Mouse (Mus musculus): Measurements from ENCODE around the gene Syn2. TPM values are rescaled to one million over a fixed set of nuclear protein-coding genes. Genes with fewer than 3 reads are reported as not detected.

Syn2 gene
- polyA plus RNA-seq, 1 experiment from 2014 or later = 2.7 TPM

DNA sequence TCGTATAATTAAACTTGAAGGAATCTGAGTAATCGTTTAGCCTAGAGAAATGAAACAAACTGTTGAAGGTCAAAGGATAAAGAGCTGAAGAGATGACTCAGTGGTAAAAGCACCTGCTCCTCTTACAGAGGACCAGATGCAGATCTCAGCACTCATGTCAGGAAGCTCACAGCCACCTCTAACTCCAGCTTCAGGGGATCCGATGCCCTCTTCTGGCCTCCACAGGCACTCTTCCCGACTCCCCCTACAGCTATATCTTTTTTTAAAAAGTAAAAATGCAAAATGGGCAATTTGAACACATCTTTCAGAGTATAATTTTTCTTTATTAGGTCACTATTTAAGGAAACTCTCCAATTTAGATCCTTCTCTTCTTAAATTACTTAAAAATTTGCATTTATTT lies 6.7 kb downstream of the Syn2 start:
- Histone ChIP-seq H3K9me3 (ENCODE audit: control insufficient read depth, low read length) (no peaks in the 10 kb centered on the region), H3K4me3 (ENCODE audit: low read depth, low read length) (no peak overlapping the region), H3K27me3 (replicated peaks; ENCODE audit: control insufficient read depth, insufficient read depth, low read length) (peaks cover 17% of the 10 kb centered on the region), H3K36me3 (ENCODE audit: control insufficient read depth, insufficient read depth, low read length) (no peaks in the 10 kb centered on the region), H3K4me1 (replicated peaks; ENCODE audit: control insufficient read depth, insufficient read depth, low read length) (no peaks in the 10 kb centered on the region), H3K27ac (ENCODE audit: low read depth) (no peak overlapping the region), H3K4me2 (ENCODE audit: low read length) (no peak overlapping the region), H3K9ac (ENCODE audit: low read length) (no peak overlapping the region)
- ATAC-seq (replicated peaks; ENCODE audit: low FRiP score, low TSS enrichment, low read depth) (no peak), DNase-seq (ENCODE audit: low spot score) (no peak)
- 58% methylated on average over 4 of the region's 4 CpGs for WGBS

DNA sequence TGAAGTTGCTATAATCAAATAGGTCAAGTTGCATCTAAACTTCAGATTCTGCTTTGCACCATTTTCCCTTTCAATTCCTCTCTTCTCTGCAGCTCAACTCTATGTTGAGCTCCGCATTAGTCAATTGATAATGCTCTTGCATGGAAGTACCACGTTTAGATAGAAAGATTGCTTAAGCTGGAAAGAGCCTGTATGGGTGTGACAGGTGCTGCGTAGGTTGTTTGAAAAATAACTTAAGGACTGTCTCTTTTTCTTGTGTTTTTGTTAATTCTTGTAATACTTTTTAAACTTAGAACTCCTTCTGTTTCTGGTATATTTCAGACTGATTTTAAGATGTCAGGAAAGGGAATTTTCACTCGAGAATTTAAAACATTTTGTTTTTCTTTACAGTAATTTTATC lies 26.5 kb downstream of the Syn2 start:
- Histone ChIP-seq H3K27ac (ENCODE audit: low read depth) (no peak overlapping the region), H3K9ac (ENCODE audit: low read length) (no peak overlapping the region), H3K4me2 (ENCODE audit: low read length) (no peak overlapping the region), H3K4me3 (ENCODE audit: low read depth, low read length) (no peak overlapping the region), H3K27me3 (replicated peaks; ENCODE audit: control insufficient read depth, insufficient read depth, low read length) (no peaks in the 10 kb centered on the region), H3K9me3 (ENCODE audit: control insufficient read depth, low read length) (no peaks in the 10 kb centered on the region), H3K36me3 (ENCODE audit: control insufficient read depth, insufficient read depth, low read length) (no peaks in the 10 kb centered on the region), H3K4me1 (replicated peaks; ENCODE audit: control insufficient read depth, insufficient read depth, low read length) (no peaks in the 10 kb centered on the region)
- DNase-seq (ENCODE audit: low spot score) = no peak
- no peak for ATAC-seq (replicated peaks; ENCODE audit: low FRiP score, low TSS enrichment, low read depth)
- WGBS = 66% methylated on average over 4 of the region's 4 CpGs

DNA sequence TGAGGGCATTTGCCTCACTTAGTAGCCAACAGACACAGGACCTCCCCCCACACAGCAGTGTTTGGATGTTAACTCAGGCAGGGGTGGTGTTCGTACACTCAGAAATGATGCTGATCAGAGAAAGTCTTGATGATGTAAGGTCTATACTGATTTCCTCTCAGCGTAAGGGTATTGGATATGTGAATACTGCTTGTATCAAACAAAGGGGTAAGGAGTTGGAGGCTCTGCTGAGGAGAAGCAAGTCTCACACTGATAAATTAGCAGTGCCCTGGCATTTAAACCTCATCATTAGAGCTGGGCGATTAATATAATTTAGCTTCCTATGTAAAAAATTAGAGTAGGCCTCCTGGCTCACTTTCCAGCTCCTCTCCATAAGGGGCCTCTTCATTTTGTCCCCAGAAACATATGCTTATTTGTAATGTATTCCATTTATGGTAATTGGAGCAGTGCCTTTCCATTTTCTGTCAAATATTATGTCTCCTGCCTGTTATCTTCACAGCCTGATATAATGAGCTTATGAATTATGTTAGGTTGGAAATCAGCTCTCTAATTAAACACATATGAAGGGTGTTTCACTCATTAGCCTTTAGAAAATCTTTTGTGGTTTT lies 31.3 kb downstream of the Syn2 start:
- 82% methylated on average over 3 of the region's 3 CpGs for WGBS
- Histone ChIP-seq H3K9ac (ENCODE audit: low read length) (no peak overlapping the region), H3K9me3 (ENCODE audit: control insufficient read depth, low read length) (no peaks in the 10 kb centered on the region), H3K27ac (ENCODE audit: low read depth) (no peak overlapping the region), H3K27me3 (replicated peaks; ENCODE audit: control insufficient read depth, insufficient read depth, low read length) (no peaks in the 10 kb centered on the region), H3K4me1 (replicated peaks; ENCODE audit: control insufficient read depth, insufficient read depth, low read length) (no peaks in the 10 kb centered on the region), H3K36me3 (ENCODE audit: control insufficient read depth, insufficient read depth, low read length) (no peaks in the 10 kb centered on the region), H3K4me2 (ENCODE audit: low read length) (no peak overlapping the region), H3K4me3 (ENCODE audit: low read depth, low read length) (no peak overlapping the region)
- no peak for ATAC-seq (replicated peaks; ENCODE audit: low FRiP score, low TSS enrichment, low read depth)
- no peak for DNase-seq (ENCODE audit: low spot score)

DNA sequence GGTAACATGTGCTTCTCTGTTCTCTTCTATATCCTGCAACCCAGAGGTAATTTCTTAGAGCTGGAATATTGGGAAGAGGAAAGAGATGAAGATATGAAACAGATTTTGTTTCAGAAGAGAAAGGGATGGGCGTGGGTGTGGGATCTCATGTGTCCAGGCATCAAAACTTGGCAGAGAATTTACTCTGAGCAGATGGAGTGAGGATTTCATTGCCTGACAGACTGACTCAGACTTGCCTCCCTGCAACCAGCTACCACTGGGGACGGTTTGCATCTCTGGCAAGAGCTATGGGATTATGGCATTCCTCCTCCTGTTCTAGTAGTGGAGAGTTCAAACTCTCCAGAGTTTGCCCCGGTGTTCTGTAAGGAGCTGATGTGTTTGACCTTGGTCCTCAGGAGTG lies 34.2 kb downstream of the Syn2 start:
- Histone ChIP-seq H3K9ac (ENCODE audit: low read length) (no peak overlapping the region), H3K4me3 (ENCODE audit: low read depth, low read length) (no peak overlapping the region), H3K4me2 (ENCODE audit: low read length) (no peak overlapping the region), H3K36me3 (ENCODE audit: control insufficient read depth, insufficient read depth, low read length) (no peaks in the 10 kb centered on the region), H3K9me3 (ENCODE audit: control insufficient read depth, low read length) (no peaks in the 10 kb centered on the region), H3K4me1 (replicated peaks; ENCODE audit: control insufficient read depth, insufficient read depth, low read length) (no peaks in the 10 kb centered on the region), H3K27ac (ENCODE audit: low read depth) (no peak overlapping the region), H3K27me3 (replicated peaks; ENCODE audit: control insufficient read depth, insufficient read depth, low read length) (no peaks in the 10 kb centered on the region)
- 52% methylated on average over 3 of the region's 3 CpGs for WGBS
- DNase-seq (ENCODE audit: low spot score) (no peak), ATAC-seq (replicated peaks; ENCODE audit: low FRiP score, low TSS enrichment, low read depth) (no peak)

DNA sequence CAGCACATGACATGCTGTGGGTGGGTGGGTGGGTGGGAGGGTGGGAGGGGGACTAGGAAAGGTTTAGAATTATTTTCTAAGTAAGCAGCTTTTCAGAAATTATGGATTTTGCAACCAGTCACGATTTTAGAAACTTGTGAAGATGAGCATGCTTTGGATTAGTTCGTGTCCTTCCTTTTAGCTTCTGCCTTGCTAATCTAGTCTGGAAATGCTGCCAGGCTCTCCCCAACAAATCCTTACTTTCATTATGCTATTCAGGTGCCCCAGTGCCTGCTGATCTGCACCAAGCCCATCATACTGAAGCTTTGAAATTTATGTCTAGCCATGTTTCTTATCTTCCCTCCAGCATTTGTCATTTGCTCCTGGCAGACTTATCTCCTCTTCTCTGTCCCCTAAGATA lies 34.8 kb downstream of the Syn2 start:
- no peaks in the 10 kb centered on the region for H3K36me3 ChIP-seq (ENCODE audit: control insufficient read depth, insufficient read depth, low read length)
- H3K9me3 ChIP-seq (ENCODE audit: control insufficient read depth, low read length) = no peaks in the 10 kb centered on the region
- H3K4me3 ChIP-seq (ENCODE audit: low read depth, low read length) = no peak overlapping the region
- no peaks in the 10 kb centered on the region for H3K27me3 ChIP-seq (replicated peaks; ENCODE audit: control insufficient read depth, insufficient read depth, low read length)
- H3K4me2 ChIP-seq (ENCODE audit: low read length) = no peak overlapping the region
- no peak overlapping the region for H3K27ac ChIP-seq (ENCODE audit: low read depth)
- ATAC-seq (replicated peaks; ENCODE audit: low FRiP score, low TSS enrichment, low read depth) (no peak), DNase-seq (ENCODE audit: low spot score) (no peak)
- H3K4me1 ChIP-seq (replicated peaks; ENCODE audit: control insufficient read depth, insufficient read depth, low read length) = no peaks in the 10 kb centered on the region
- H3K9ac ChIP-seq (ENCODE audit: low read length) = no peak overlapping the region
- 76% methylated on average over 2 of the region's 2 CpGs for WGBS

DNA sequence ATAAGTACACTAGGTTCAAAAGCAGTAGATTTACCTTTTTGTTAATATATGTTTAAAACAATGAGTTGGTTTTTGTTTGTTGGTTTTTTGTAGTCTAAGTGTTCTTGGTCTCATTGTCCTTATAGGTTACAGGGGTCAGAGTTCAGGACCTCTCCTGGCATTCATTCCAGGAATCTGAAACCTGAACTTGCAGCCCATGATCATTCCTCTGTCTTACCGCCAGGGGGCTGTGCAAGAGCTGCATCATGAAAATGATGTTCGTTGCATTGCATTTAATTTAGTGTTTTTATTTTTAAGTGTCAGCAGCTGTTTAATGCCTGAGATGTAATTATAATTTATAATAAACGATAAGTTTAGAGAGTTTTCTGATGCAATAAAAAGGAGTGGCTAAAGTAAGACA lies 40.1 kb downstream of the Syn2 start:
- Histone ChIP-seq H3K4me1 (replicated peaks; ENCODE audit: control insufficient read depth, insufficient read depth, low read length) (no peaks in the 10 kb centered on the region), H3K9me3 (ENCODE audit: control insufficient read depth, low read length) (no peaks in the 10 kb centered on the region), H3K27me3 (replicated peaks; ENCODE audit: control insufficient read depth, insufficient read depth, low read length) (no peaks in the 10 kb centered on the region), H3K9ac (ENCODE audit: low read length) (no peak overlapping the region), H3K27ac (ENCODE audit: low read depth) (no peak overlapping the region), H3K4me2 (ENCODE audit: low read length) (no peak overlapping the region), H3K4me3 (ENCODE audit: low read depth, low read length) (no peak overlapping the region), H3K36me3 (ENCODE audit: control insufficient read depth, insufficient read depth, low read length) (no peaks in the 10 kb centered on the region)
- DNase-seq (ENCODE audit: low spot score) (no peak), ATAC-seq (replicated peaks; ENCODE audit: low FRiP score, low TSS enrichment, low read depth) (no peak)
- WGBS = 38% methylated on average over 3 of the region's 3 CpGs

DNA sequence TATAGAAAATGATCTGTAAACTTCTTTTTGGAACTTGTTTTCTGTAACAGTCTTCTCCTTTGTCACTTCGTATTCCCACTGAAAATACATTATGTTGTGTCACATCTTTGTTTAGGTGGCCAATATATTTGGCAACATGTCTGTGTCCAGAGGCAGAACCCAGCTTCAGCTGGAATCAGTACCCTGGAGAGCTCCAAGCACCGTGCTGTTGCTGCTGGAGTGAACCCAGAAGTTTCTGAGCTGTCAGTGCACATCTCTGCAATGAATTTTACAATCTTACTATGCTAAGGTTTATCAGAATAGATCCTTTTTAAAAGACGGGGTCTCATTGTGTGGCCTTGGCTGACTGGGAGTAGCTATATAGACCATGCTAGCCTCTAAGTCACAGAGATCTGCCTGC lies 44.1 kb downstream of the Syn2 start:
- WGBS = 19% methylated on average over 3 of the region's 3 CpGs

DNA sequence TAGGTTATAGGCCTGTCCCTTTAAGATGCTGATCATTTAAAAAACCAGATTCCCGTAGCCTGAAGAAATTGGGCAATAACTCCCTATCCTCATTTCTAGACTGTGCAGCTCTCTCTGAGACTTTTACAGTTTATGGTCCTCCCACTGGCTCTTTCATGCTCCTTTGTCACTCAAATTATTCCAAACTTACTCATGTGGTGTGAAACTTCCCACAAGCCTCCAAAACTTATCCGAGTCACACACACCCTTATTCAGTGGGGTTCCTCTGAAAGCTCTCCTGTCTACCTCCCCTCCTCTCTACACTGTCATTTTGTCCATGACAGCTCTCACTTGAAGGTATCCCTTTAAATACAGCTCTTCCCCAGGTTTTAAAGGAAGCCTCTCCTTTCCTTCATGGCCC lies 46.4 kb downstream of the Syn2 start:
- no peaks in the 10 kb centered on the region for H3K4me1 ChIP-seq (replicated peaks; ENCODE audit: control insufficient read depth, insufficient read depth, low read length)
- no peaks in the 10 kb centered on the region for H3K27me3 ChIP-seq (replicated peaks; ENCODE audit: control insufficient read depth, insufficient read depth, low read length)
- no peaks in the 10 kb centered on the region for H3K36me3 ChIP-seq (ENCODE audit: control insufficient read depth, insufficient read depth, low read length)
- H3K9ac ChIP-seq (ENCODE audit: low read length) = no peak overlapping the region
- H3K4me3 ChIP-seq (ENCODE audit: low read depth, low read length) = no peak overlapping the region
- H3K4me2 ChIP-seq (ENCODE audit: low read length) = no peak overlapping the region
- DNase-seq (ENCODE audit: low spot score) (no peak), ATAC-seq (replicated peaks; ENCODE audit: low FRiP score, low TSS enrichment, low read depth) (no peak)
- H3K27ac ChIP-seq (ENCODE audit: low read depth) = no peak overlapping the region
- H3K9me3 ChIP-seq (ENCODE audit: control insufficient read depth, low read length) = no peaks in the 10 kb centered on the region
- WGBS = 73% methylated on average over 2 of the region's 2 CpGs

More for the DNA sequence above, 44.1 kb downstream of the Syn2 start:
- Histone ChIP-seq H3K27me3 (replicated peaks; ENCODE audit: control insufficient read depth, insufficient read depth, low read length) (no peaks in the 10 kb centered on the region), H3K9ac (ENCODE audit: low read length) (no peak overlapping the region), H3K4me3 (ENCODE audit: low read depth, low read length) (no peak overlapping the region), H3K4me1 (replicated peaks; ENCODE audit: control insufficient read depth, insufficient read depth, low read length) (no peaks in the 10 kb centered on the region), H3K4me2 (ENCODE audit: low read length) (no peak overlapping the region), H3K9me3 (ENCODE audit: control insufficient read depth, low read length) (no peaks in the 10 kb centered on the region), H3K36me3 (ENCODE audit: control insufficient read depth, insufficient read depth, low read length) (no peaks in the 10 kb centered on the region), H3K27ac (ENCODE audit: low read depth) (no peak overlapping the region)
- DNase-seq (ENCODE audit: low spot score) = peak; percentile 85
- no peak for ATAC-seq (replicated peaks; ENCODE audit: low FRiP score, low TSS enrichment, low read depth)

DNA sequence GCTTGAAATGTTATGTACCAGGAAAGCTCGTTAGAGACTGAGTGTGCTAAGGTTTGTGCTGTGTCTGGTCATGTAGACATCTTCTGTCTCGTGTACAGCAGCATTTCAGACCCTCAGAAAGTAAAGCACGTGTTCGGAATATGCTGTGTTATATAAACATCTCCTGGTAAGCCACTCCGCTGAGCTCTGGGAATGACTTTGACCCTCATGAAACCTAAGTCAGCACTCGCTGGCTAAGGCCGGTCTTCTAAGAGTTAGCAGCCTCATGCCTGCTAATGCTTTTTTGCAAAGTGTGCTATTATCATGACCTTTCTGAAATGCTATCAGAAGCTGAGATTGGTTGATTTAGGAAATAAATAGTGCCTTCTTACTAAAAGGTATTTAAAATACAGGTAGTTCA lies 56.4 kb downstream of the Syn2 start:
- DNase-seq (ENCODE audit: low spot score) = no peak
- WGBS = 33% methylated on average over 7 of the region's 7 CpGs
- no peaks in the 10 kb centered on the region for H3K4me1 ChIP-seq (replicated peaks; ENCODE audit: control insufficient read depth, insufficient read depth, low read length)
- H3K27ac ChIP-seq (ENCODE audit: low read depth) = no peak overlapping the region
- no peaks in the 10 kb centered on the region for H3K36me3 ChIP-seq (ENCODE audit: control insufficient read depth, insufficient read depth, low read length)
- H3K9ac ChIP-seq (ENCODE audit: low read length) = no peak overlapping the region
- no peak for ATAC-seq (replicated peaks; ENCODE audit: low FRiP score, low TSS enrichment, low read depth)
- H3K27me3 ChIP-seq (replicated peaks; ENCODE audit: control insufficient read depth, insufficient read depth, low read length) = no peaks in the 10 kb centered on the region
- no peak overlapping the region for H3K4me2 ChIP-seq (ENCODE audit: low read length)
- no peaks in the 10 kb centered on the region for H3K9me3 ChIP-seq (ENCODE audit: control insufficient read depth, low read length)
- no peak overlapping the region for H3K4me3 ChIP-seq (ENCODE audit: low read depth, low read length)

Measured in intestine, embryonic 14.5 days (tissue).